Mouse (Mus musculus) intestine, postnatal 0 days (tissue): ENCODE results near the gene Chst8. TPM values are rescaled to one million over a fixed set of nuclear protein-coding genes. Genes with fewer than 3 reads are reported as not detected.

Source experiments
- ATAC-seq: fragments of 200-750 bp; cut with Nextera tagmentation; 2 replicates; pipeline ENCODE4 v1.8.0; 2017; ENCODE audit warnings: mild to moderate bottlenecking, moderate TSS enrichment, moderate library complexity
- H3K27ac ChIP-seq: fragments of 300-500 bp; sonication (generic); 2 replicates; pipeline ENCODE4 v1.5.1; 2014; ENCODE audit warnings: mild to moderate bottlenecking, low read depth, low read length, moderate library complexity
- H3K27me3 ChIP-seq: fragments of 300-500 bp; sonication (generic); replicated peaks from 2 replicates; pipeline ENCODE4 v1.6.1; 2014; ENCODE audit warnings: low read length, mixed read lengths; ENCODE audit not compliant: control insufficient read depth, insufficient read depth
- H3K36me3 ChIP-seq: fragments of 300-500 bp; sonication (generic); 2 replicates; pipeline ENCODE4 v1.6.1; 2014; ENCODE audit warnings: mild to moderate bottlenecking, moderate library complexity; ENCODE audit not compliant: control insufficient read depth, insufficient read depth
- H3K4me1 ChIP-seq: fragments of 300-500 bp; sonication (generic); replicated peaks from 2 replicates; pipeline ENCODE4 v1.6.1; 2014; ENCODE audit warnings: antibody characterized with exemption, low read length, mixed read lengths; ENCODE audit not compliant: control insufficient read depth, insufficient read depth
- H3K4me2 ChIP-seq: fragments of 300-500 bp; sonication (generic); replicated peaks from 2 replicates; pipeline ENCODE4 v1.6.1; 2014; ENCODE audit warnings: low read depth, mild to moderate bottlenecking, moderate library complexity
- H3K4me3 ChIP-seq: fragments of 300-500 bp; sonication (generic); 2 replicates; pipeline ENCODE4 v1.5.1; 2014; ENCODE audit warnings: low read depth, low read length
- H3K9ac ChIP-seq: fragments of 300-500 bp; sonication (generic); 2 replicates; pipeline ENCODE4 v1.6.1; 2014; ENCODE audit warnings: mild to moderate bottlenecking, low read depth, low read length
- H3K9me3 ChIP-seq: fragments of 300-500 bp; sonication (generic); 2 replicates; pipeline ENCODE4 v1.6.1; 2016; ENCODE audit warnings: mixed run types; ENCODE audit not compliant: control insufficient read depth
- CTCF ChIP-seq: sonication (generic); IDR thresholded peaks from 2 replicates; pipeline ENCODE4 v1.5.1; 2016; ENCODE audit warnings: low read depth, mild to moderate bottlenecking, control low read depth, antibody characterized with exemption, moderate library complexity
- WGBS: fragments of 180-500 bp; shearing (Covaris S2); extraction: QIAGEN DNeasy Blood & Tissue Kit; methylation state at CpG from one replicate; pipeline ENCODE4 v1.1.7; 2014; 5-methylcytosine and 5-hydroxymethylcytosine counted together
- polyA plus RNA-seq: library from polyadenylated mRNA; unstranded; fragments of >200 nt; fragmentation: Nextera tagmentation; extraction: Ambion mirVana; gene quantifications from 2 replicates; pipeline ENCODE4 v1.2.1, GENCODE M21; 2015

The Chst8 gene
- polyA plus RNA-seq, 1 experiment from 2014 or later = 2.7 TPM

DNA sequence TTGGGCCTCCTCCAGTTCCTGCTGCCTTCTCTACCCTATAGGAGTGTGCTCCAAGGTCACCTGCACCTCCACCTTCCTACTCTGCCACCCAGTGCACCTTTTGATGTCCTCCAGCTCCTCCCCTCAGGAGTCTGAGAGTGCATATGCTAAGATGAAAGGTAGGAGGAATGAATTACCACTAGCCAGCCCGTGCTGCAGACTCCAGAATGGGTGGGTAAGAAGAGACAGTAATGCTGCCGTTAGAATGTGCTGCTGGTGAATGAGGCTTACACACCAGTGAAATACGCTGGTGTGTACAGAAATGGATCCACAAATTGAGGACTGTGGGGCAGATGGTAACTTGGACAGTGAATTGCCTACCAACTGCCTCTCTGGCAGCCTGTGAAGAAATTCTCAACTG lies 112.6 kb downstream of the Chst8 start:
- ATAC-seq = no peak
- TF ChIP-seq CTCF = no peak
- no peaks in the 10 kb centered on the region for H3K36me3 ChIP-seq
- H3K9me3 ChIP-seq = no peaks in the 10 kb centered on the region
- H3K4me3 ChIP-seq = no peak overlapping the region
- no peak overlapping the region for H3K4me2 ChIP-seq
- H3K4me1 ChIP-seq = no peaks in the 10 kb centered on the region
- H3K27ac ChIP-seq = no peak overlapping the region
- no peaks in the 10 kb centered on the region for H3K27me3 ChIP-seq
- WGBS = 70% methylated on average over 3 of the region's 3 CpGs
- H3K9ac ChIP-seq = no peak overlapping the region

- Histone ChIP-seq H3K27me3 (no peaks in the 10 kb centered on the region), H3K27ac (no peak overlapping the region), H3K4me3 (no peak overlapping the region), H3K9ac (no peak overlapping the region), H3K36me3 (no peaks in the 10 kb centered on the region), H3K9me3 (no peaks in the 10 kb centered on the region), H3K4me2 (no peak overlapping the region), H3K4me1 (no peaks in the 10 kb centered on the region)
- WGBS = 86% methylated on average over 9 of the region's 9 CpGs
- no peak for TF ChIP-seq CTCF
- no peak for ATAC-seq
These were observed 114.3 kb downstream of the Chst8 start for GRCm38 (mm10) chr7:34698221-34698620.

- Histone ChIP-seq H3K4me1 (no peaks in the 10 kb centered on the region), H3K4me2 (no peak overlapping the region), H3K9me3 (no peaks in the 10 kb centered on the region), H3K27me3 (no peaks in the 10 kb centered on the region), H3K4me3 (no peak overlapping the region), H3K9ac (no peak overlapping the region), H3K36me3 (no peaks in the 10 kb centered on the region), H3K27ac (no peak overlapping the region)
- ATAC-seq = no peak
- no peak for TF ChIP-seq CTCF
- WGBS = 70% methylated on average over 9 of the region's 9 CpGs
These were observed 116.4 kb downstream of the Chst8 start for GRCm38 (mm10) chr7:34696086-34696485.

DNA sequence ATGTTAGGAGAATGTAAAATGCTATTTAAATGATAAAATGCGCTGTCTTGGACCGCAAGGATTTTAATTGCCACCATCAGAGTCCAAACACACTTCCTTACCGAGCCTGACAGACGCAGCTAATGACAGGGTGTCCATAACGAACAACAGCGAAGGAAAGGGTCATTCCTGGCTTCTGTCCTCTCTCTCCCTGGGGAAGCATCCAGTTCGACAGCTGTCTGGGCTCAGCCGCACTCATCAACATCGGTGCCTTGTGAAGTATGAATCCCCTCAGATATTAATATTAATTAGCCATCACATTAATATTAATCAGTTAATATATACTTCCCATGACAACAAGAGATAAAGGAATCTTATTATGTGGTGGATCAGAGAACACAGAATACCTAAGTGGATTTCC lies 117.6 kb downstream of the Chst8 start:
- H3K4me3 ChIP-seq = no peak overlapping the region
- H3K4me1 ChIP-seq = no peaks in the 10 kb centered on the region
- no peak overlapping the region for H3K27ac ChIP-seq
- WGBS = 75% methylated on average over 9 of the region's 9 CpGs
- TF ChIP-seq CTCF = no peak
- H3K9me3 ChIP-seq = no peaks in the 10 kb centered on the region
- no peaks in the 10 kb centered on the region for H3K36me3 ChIP-seq
- no peak overlapping the region for H3K4me2 ChIP-seq
- ATAC-seq = no peak
- no peaks in the 10 kb centered on the region for H3K27me3 ChIP-seq
- no peak overlapping the region for H3K9ac ChIP-seq

- Histone ChIP-seq H3K27ac (no peak overlapping the region), H3K4me3 (no peak overlapping the region), H3K27me3 (no peaks in the 10 kb centered on the region), H3K9ac (no peak overlapping the region), H3K4me1 (no peaks in the 10 kb centered on the region), H3K9me3 (no peaks in the 10 kb centered on the region), H3K36me3 (no peaks in the 10 kb centered on the region), H3K4me2 (no peak overlapping the region)
- TF ChIP-seq CTCF = no peak
- ATAC-seq = no peak
- 99% methylated on average over 13 of the region's 13 CpGs for WGBS
These were observed 118.6 kb downstream of the Chst8 start for GRCm38 (mm10) chr7:34693916-34694315.

DNA sequence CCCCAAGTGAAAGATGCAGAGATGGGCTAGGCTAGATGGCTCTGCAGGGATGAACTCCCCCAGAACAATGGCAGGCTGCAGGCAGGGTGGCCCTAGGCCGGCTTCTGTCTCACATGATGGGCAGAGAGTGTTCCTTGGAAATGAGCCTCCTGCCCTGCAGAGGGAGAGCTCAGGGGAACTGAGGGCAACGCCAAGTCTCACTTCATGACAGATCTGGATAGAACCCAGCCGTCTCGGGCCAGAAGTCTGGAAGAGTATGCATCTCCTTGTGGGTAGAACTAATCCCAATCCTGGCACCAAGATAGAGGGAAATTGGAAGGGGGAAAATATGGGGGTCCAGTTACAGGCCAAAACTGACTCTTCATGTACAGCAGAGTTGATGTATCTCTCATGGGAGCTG lies 119.4 kb downstream of the Chst8 start:
- H3K36me3 ChIP-seq = no peaks in the 10 kb centered on the region
- H3K27me3 ChIP-seq = no peaks in the 10 kb centered on the region
- H3K4me1 ChIP-seq = no peaks in the 10 kb centered on the region
- TF ChIP-seq CTCF = no peak
- H3K27ac ChIP-seq = no peak overlapping the region
- no peaks in the 10 kb centered on the region for H3K9me3 ChIP-seq
- no peak overlapping the region for H3K4me2 ChIP-seq
- no peak overlapping the region for H3K4me3 ChIP-seq
- ATAC-seq = no peak
- WGBS = 72% methylated on average over 4 of the region's 4 CpGs
- no peak overlapping the region for H3K9ac ChIP-seq

DNA sequence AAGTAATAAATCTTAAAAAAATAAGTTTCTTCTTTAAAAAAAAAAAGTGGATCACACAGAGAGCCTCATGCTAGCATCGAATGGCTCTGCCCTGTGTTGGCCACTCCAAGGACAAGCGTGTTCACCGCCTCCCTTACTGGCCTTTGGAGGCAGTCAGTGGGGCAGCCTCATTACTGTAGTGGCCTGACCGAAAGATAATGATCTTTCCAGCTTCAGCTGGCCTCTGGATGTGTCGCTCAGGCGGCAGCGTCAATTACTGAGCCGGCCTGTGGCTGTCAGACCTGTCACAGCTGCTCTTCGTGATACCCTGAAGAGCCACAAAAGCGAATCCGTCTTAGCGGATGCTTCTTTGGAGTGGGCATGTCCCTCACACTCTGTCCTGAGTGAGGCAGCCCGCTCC lies 122.4 kb downstream of the Chst8 start:
- Histone ChIP-seq H3K9ac (no peak overlapping the region), H3K9me3 (no peaks in the 10 kb centered on the region), H3K36me3 (no peaks in the 10 kb centered on the region), H3K27ac (no peak overlapping the region), H3K4me1 (no peaks in the 10 kb centered on the region), H3K4me3 (no peak overlapping the region), H3K4me2 (no peak overlapping the region), H3K27me3 (no peaks in the 10 kb centered on the region)
- TF ChIP-seq CTCF = no peak
- WGBS = 74% methylated on average over 13 of the region's 13 CpGs
- ATAC-seq = no peak
